Mouse (Mus musculus) midbrain, embryonic 14.5 days (tissue): ENCODE results near the gene Ttc25. TPM values are rescaled to one million over a fixed set of nuclear protein-coding genes. Genes with fewer than 3 reads are reported as not detected.

Source experiments
- ATAC-seq: fragments of 200-750 bp; cut with Nextera tagmentation; 2 replicates; pipeline ENCODE4 v1.8.0; 2017; ENCODE audit warnings: moderate number of reproducible peaks, moderate library complexity; ENCODE audit not compliant: low FRiP score, low TSS enrichment
- DNase-seq: peaks from one replicate; pipeline ENCODE4 v3.0.0-alpha.2; 2015
- H3K27ac ChIP-seq: fragments of 300-500 bp; sonication (generic); replicated peaks from 2 replicates; pipeline ENCODE4 v1.5.1; 2014; ENCODE audit warnings: mild to moderate bottlenecking, low read depth, low read length, moderate library complexity
- H3K27me3 ChIP-seq: fragments of 300-500 bp; sonication (generic); 2 replicates; pipeline ENCODE4 v1.6.1; 2014; ENCODE audit warnings: low read length, control low read depth, mixed read lengths; ENCODE audit not compliant: control insufficient read depth, insufficient read depth
- H3K36me3 ChIP-seq: fragments of 300-500 bp; sonication (generic); 2 replicates; pipeline ENCODE4 v1.6.1; 2014; ENCODE audit warnings: low read length, control low read depth; ENCODE audit not compliant: control insufficient read depth, insufficient read depth
- H3K4me1 ChIP-seq: fragments of 300-500 bp; sonication (generic); 2 replicates; pipeline ENCODE4 v1.6.1; 2014; ENCODE audit warnings: mild to moderate bottlenecking, antibody characterized with exemption, low read length, control low read depth; ENCODE audit not compliant: control insufficient read depth, insufficient read depth
- H3K4me2 ChIP-seq: fragments of 300-500 bp; sonication (generic); 2 replicates; pipeline ENCODE4 v1.6.1; 2014; ENCODE audit warnings: mild to moderate bottlenecking, low read length, moderate library complexity
- H3K4me3 ChIP-seq: fragments of 300-500 bp; sonication (generic); replicated peaks from 2 replicates; pipeline ENCODE4 v1.5.1; 2014; ENCODE audit warnings: low read depth, low read length
- H3K9ac ChIP-seq: fragments of 300-500 bp; sonication (generic); replicated peaks from 2 replicates; pipeline ENCODE4 v1.6.1; 2014; ENCODE audit warnings: mild to moderate bottlenecking, low read length, moderate library complexity
- H3K9me3 ChIP-seq: fragments of 300-500 bp; sonication (generic); 2 replicates; pipeline ENCODE4 v1.6.1; 2016; ENCODE audit warnings: low read length, control low read depth, mixed read lengths; ENCODE audit not compliant: control insufficient read depth
- WGBS: fragments of 180-500 bp; shearing (Covaris S2); extraction: QIAGEN DNeasy Blood & Tissue Kit; methylation state at CpG from one replicate; pipeline ENCODE4 v1.1.7; 2014; 5-methylcytosine and 5-hydroxymethylcytosine counted together
- polyA plus RNA-seq: library from polyadenylated mRNA; unstranded; fragments of >200 nt; fragmentation: Nextera tagmentation; extraction: Ambion mirVana; gene quantifications from 2 replicates; pipeline ENCODE4 v1.2.1, GENCODE M21; 2014

The Ttc25 gene
- polyA plus RNA-seq, 1 experiment from 2014 or later = 1.9 TPM

DNA sequence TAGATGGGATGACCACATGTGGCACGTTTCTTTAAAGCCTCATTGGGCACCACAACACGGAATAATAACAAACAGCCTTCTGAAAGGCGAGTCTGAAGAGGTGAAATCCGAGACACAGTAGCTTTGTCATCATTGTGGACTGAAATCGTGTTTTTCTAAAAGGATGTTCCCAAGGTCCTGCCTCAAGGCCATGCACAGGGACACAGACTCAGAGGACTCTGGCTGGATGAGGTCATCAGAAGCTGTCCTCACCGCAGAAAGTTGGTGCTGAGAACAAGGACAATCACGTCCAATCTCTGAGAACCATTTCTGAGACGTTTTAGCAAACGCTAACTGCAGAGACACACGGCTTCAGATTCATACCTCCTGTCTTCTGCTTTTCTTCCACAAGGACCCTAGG lies 31.7 kb upstream of the Ttc25 start:
- peaks cover 97% of the 10 kb centered on the region for H3K36me3 ChIP-seq
- H3K27ac ChIP-seq = no peak overlapping the region
- 93% methylated on average over 10 of the region's 10 CpGs for WGBS
- no peaks in the 10 kb centered on the region for H3K4me1 ChIP-seq
- no peaks in the 10 kb centered on the region for H3K9me3 ChIP-seq
- ATAC-seq (no peak), DNase-seq (no peak)
- H3K4me3 ChIP-seq = no peak overlapping the region
- no peak overlapping the region for H3K4me2 ChIP-seq
- H3K27me3 ChIP-seq = no peaks in the 10 kb centered on the region
- H3K9ac ChIP-seq = no peak overlapping the region

DNA sequence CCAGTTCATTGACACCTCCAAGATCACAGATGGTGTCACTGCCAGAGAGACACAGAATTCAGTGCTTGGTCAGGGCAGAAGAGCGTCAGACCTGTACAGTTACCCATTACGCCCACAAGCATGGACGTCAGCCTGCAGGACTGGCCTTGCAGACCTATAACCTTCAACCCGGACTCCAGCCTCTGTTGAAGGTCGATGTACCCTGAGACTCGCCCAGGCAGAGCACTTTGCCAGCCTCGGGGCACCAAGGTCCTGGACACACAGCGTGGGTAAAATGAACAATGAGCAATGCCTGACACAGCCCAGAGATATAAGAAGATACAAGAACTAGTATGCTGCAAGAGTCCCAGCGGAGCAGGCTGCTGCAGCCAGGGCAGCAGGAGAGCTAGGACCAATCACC lies 30.3 kb upstream of the Ttc25 start:
- ATAC-seq (no peak), DNase-seq (no peak)
- WGBS = 96% methylated on average over 9 of the region's 9 CpGs
- Histone ChIP-seq H3K4me3 (no peak overlapping the region), H3K4me2 (no peak overlapping the region), H3K9ac (no peak overlapping the region), H3K4me1 (no peaks in the 10 kb centered on the region), H3K27ac (no peak overlapping the region), H3K9me3 (no peaks in the 10 kb centered on the region), H3K27me3 (no peaks in the 10 kb centered on the region), H3K36me3 (peaks cover 97% of the 10 kb centered on the region)

DNA sequence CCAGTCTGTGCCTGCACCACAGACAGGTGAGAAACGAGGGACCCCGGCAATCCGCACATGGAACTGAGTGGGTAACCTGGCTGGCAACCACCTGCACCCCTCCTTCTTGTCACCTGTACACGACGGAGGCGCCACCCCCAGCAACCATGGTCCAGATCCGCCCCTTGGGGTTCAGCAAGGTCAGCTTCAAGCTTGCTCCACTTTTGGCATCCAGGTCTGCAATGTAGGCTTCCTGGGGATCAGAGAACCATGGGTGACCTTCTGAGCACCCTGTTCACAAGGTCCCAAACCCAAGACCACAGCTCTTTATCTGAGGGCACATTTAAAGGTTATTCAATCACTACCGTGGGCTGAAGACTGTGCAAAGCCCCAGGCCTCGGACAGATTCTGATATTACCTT lies 29.6 kb upstream of the Ttc25 start:
- H3K27me3 ChIP-seq = no peaks in the 10 kb centered on the region
- H3K9me3 ChIP-seq = no peaks in the 10 kb centered on the region
- DNase-seq (no peak), ATAC-seq (no peak)
- H3K4me3 ChIP-seq = no peak overlapping the region
- H3K27ac ChIP-seq = no peak overlapping the region
- peaks cover 97% of the 10 kb centered on the region for H3K36me3 ChIP-seq
- H3K4me2 ChIP-seq = no peak overlapping the region
- no peaks in the 10 kb centered on the region for H3K4me1 ChIP-seq
- WGBS = 95% methylated on average over 9 of the region's 9 CpGs
- no peak overlapping the region for H3K9ac ChIP-seq

DNA sequence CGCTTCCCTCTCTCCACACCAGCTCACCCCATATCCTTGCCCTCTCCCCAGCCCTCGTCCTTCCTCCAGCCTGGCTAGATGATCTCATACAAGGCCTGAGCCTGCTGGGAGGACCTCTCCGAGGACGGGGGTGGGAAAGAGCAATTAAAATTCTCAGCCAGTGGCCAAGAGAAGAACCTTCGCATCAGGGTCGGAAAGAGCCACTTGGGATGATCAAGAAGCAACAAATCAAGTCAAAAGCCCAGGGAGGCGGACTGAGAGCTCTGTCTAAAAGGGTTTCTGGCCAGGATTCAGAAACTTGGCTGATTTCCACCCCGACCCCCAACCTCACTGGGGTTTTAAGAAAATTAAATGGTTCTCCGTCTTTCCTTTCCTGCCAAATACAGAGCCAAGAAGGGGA lies 29.1 kb upstream of the Ttc25 start:
- Histone ChIP-seq H3K4me2 (no peak overlapping the region), H3K4me3 (no peak overlapping the region), H3K9ac (no peak overlapping the region), H3K36me3 (peaks cover 97% of the 10 kb centered on the region), H3K4me1 (no peaks in the 10 kb centered on the region), H3K27ac (no peak overlapping the region), H3K27me3 (no peaks in the 10 kb centered on the region), H3K9me3 (no peaks in the 10 kb centered on the region)
- ATAC-seq (no peak), DNase-seq (no peak)
- 80% methylated on average over 9 of the region's 9 CpGs for WGBS

DNA sequence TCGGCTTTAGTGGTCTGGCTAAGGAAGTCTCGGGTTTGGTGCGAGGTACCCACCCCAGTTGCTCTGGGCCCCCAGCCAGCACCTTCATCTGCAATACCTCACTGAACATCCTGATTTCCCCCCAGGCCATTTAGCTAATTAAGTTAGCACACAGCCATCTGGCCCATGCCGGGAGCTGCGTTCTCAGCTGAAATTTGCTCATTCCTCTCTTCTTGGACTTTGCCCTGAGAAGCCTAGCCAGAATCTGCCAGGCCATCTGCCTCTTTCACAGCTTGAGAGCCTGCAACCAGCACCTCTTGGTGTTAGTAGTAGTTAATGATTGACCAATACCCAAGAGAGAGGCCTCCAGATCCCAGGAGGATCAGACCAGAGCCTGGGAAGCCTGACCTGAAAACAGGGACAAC lies 27.2 kb upstream of the Ttc25 start:
- Histone ChIP-seq H3K9me3 (no peaks in the 10 kb centered on the region), H3K27ac (no peak overlapping the region), H3K27me3 (no peaks in the 10 kb centered on the region), H3K4me1 (no peaks in the 10 kb centered on the region), H3K9ac (no peak overlapping the region), H3K36me3 (peaks cover 98% of the 10 kb centered on the region), H3K4me3 (no peak overlapping the region), H3K4me2 (no peak overlapping the region)
- WGBS = 63% methylated on average over 5 of the region's 5 CpGs
- DNase-seq (peak; percentile 36), ATAC-seq (no peak)

DNA sequence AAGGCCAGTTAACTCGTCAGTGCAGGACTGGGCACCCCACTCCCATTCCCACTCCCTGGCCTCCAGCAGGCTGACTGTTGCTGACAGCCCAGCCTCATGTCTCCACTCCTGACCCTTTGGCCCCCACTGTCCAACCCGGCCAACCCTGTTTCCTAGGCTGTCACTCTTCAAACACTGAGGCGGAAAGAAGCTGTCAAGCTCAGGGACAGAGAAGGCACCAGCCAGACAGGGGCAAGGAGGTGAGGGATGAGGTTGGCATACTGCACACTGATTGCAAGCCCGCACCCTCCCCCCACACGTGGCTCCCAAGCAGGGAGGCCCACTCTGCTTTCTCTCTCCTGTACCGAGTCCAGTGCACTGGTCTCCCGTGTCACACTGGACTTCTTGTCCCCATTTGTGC lies 26.2 kb upstream of the Ttc25 start:
- Histone ChIP-seq H3K4me3 (no peak overlapping the region), H3K4me2 (no peak overlapping the region), H3K27ac (no peak overlapping the region), H3K9me3 (no peaks in the 10 kb centered on the region), H3K36me3 (peaks cover 96% of the 10 kb centered on the region), H3K27me3 (no peaks in the 10 kb centered on the region), H3K4me1 (peaks cover under 1% of the 10 kb centered on the region; the same call in 1 of the 2 replicates), H3K9ac (no peak overlapping the region)
- ATAC-seq = no peak
- 82% methylated on average over 7 of the region's 7 CpGs for WGBS
- no peak for DNase-seq

DNA sequence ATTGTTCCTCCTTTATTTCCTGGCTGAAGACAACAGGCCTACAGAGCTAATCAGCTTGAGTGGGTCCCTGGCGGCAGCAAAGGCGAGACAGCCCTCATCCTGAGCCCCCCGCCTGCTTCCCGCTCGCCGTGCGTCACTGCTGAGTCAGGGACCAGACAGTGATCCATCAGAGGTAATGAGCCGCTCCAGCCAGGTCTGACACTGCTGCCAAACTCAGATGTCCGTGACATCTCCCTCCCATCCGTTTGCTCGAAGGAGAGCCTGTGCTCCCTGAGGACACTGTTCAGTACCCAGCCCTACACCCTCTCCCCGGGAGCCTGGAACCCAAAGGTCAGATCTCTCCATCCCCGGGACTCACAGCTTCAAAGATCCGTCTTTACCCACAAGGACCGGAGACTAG lies 24.6 kb upstream of the Ttc25 start:
- Histone ChIP-seq H3K4me3 (no peak overlapping the region), H3K4me1 (peaks cover 17% of the 10 kb centered on the region), H3K4me2 (no peak overlapping the region), H3K9ac (no peak overlapping the region), H3K9me3 (no peaks in the 10 kb centered on the region), H3K27ac (no peak overlapping the region), H3K27me3 (no peaks in the 10 kb centered on the region), H3K36me3 (peaks cover 82% of the 10 kb centered on the region)
- no peak for ATAC-seq
- no peak for DNase-seq
- 89% methylated on average over 15 of the region's 15 CpGs for WGBS

DNA sequence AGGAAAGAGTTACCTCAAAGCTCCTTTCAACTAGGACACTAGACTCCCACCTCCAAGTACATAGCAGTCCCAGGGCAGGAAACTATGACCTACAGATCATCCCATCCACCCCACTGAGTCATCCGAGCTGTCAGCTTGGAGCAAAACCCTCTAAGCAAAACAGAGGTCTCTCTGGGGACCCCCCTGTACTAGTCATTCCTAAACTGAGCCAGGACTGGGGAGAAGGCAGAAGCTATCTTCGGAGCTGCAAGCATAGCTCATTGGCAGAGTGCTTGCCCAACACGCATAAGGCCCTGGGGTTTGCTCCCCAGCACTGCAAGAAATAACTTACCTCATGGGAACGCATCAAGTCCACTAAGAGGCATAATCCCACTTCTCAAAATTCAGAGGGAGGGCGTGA lies 21.0 kb upstream of the Ttc25 start:
- no peak for ATAC-seq
- DNase-seq = no peak
- Histone ChIP-seq H3K4me2 (peak overlapping the region; percentile 96; the same call in 1 of the 2 replicates), H3K36me3 (peaks cover 49% of the 10 kb centered on the region), H3K27me3 (no peaks in the 10 kb centered on the region), H3K9me3 (no peaks in the 10 kb centered on the region), H3K4me3 (no peak overlapping the region), H3K4me1 (peaks cover 25% of the 10 kb centered on the region), H3K9ac (no peak overlapping the region; the same call in 1 of the 2 replicates), H3K27ac (no peak overlapping the region)
- whole genome bisulfite sequencing = 81% methylated on average over 5 of the region's 5 CpGs

DNA sequence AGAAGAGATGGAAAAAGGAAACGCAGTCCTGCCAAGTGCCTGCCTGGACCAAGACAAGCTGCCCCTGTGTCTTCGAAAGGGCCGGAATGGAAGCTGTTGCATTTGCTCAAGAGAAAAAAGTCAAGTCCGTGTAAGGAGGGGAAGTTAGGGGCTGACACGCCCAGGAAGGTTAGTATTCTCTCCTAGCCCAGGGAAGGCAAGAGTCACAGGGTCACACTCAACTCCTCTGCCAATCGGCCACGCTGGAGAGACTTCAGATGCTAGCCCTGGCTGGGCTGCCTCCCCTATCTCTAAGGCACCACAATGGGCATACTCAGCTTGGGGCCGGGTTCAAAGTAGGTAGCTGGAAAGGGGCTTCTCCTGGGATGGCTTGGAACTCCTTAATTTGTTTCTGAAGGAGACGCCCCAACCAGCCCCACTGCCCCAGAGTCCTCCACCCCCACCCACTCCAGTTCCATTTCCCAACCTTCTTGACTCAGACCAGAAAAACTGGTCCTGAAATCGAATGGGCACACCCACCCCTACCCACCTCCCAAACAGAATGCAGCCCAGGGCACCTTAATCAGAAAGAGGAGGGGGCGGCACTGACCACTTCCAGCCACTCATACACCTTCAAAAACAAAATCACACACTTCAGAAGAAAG lies 20.3 kb upstream of the Ttc25 start:
- H3K4me1 ChIP-seq = peaks cover 25% of the 10 kb centered on the region
- DNase-seq = no peak
- 0 out of 2 replicates have a peak overlapping the region, but pooled peaks have one; percentile 5 for H3K27ac ChIP-seq
- ATAC-seq = no peak
- peak overlapping the region; percentile 79 for H3K9ac ChIP-seq
- peak overlapping the region; percentile 90 for H3K4me3 ChIP-seq
- WGBS = 52% methylated on average over 11 of the region's 11 CpGs
- peaks cover 41% of the 10 kb centered on the region for H3K36me3 ChIP-seq
- no peaks in the 10 kb centered on the region for H3K9me3 ChIP-seq
- H3K27me3 ChIP-seq = no peaks in the 10 kb centered on the region
- H3K4me2 ChIP-seq = peak overlapping the region; percentile 96
